ENCODE assay signal across 8 mouse cellular contexts in the genomic region with DNA sequence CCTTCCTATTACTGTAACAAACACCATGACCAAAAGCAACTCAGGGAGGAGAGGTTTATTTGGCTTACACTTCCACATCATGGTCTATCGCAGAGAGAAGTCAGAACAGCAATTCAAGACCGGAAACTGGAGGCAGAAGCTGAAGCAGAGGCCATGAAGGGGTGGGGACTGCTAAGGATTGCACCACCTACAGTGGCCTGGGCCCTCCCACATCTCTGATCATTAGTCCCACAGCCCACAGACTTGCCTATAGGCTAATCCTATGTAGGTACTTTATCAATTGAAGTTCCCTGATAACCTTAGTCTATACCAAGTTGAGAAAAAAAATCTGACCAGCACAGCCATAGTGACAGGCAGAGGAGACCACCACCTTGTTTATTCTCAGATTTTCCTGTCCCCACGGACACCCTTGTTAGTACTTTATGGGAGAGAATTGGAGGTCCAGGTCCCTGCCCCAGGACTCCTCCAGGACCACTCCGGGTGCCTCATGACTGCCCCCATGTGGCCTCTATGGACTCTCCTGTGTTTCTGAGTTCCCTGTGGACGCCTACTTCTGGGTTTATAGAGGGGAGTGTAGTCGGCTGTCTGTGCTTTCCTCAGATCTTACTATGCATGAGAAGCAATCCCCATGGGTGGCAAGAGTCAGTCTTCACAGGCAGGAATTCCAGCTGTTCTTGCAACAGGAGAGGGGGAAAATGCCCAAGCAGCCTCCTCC.
DNase-seq lines count a peak whose midpoint lies in the region; ATAC-seq and TF ChIP-seq lines count a peak whose summit lies in the region.

No protein-coding gene starts in this region.

- no peaks in the 10 kb centered on the region for H3K79me2 ChIP-seq in C2C12 (ENCODE audit: control insufficient read depth, insufficient read depth)

- no peaks in the 10 kb centered on the region for H3K27me3 ChIP-seq in forebrain, postnatal 0 days (ENCODE audit: insufficient read depth, low read length)
- no peaks in the 10 kb centered on the region for H3K27me3 ChIP-seq in forebrain, embryonic 16.5 days (replicated peaks; ENCODE audit: control insufficient read depth, insufficient read depth, low read length)
- H3K27me3 ChIP-seq in C2C12 (ENCODE audit: control insufficient read depth, insufficient read depth, insufficient read length), result no peaks in the 10 kb centered on the region
- H3K27me3 ChIP-seq in lung, embryonic 14.5 days (ENCODE audit: insufficient read depth, low read length), result no peaks in the 10 kb centered on the region

- H3ac ChIP-seq in C2C12 (ENCODE audit: control insufficient read depth, insufficient read length, low read depth), result no peak overlapping the region

- TF ChIP-seq CTCF in forebrain, postnatal 0 days (IDR thresholded peaks at IDR 0.05; ENCODE audit: low read depth), result peak; percentile 55
- TF ChIP-seq CTCF in C2C12 (IDR thresholded peaks at IDR 0.05; ENCODE audit: control insufficient read depth, insufficient read depth, insufficient read length), result peak; percentile 1
- peak; percentile 70 for TF ChIP-seq CTCF in lung, embryonic 14.5 days (IDR thresholded peaks at IDR 0.05; ENCODE audit: low read depth)

- no peak overlapping the region for H3K9ac ChIP-seq in forebrain, postnatal 0 days
- H3K9ac ChIP-seq in forebrain, embryonic 16.5 days (replicated peaks; ENCODE audit: low read depth, low read length), result no peak overlapping the region
- H3K9ac ChIP-seq in lung, embryonic 14.5 days, result no peak overlapping the region

- intact Hi-C loops in gastrocnemius, postnatal 14 days (cut with DNase I; ENCODE audit: low total_unique reads), result loop anchor here (5.0 kb wide), 1 partner anchor 90 kb away; no protein-coding TSS in a partner anchor

- ATAC-seq in forebrain, postnatal 0 days, result no peak
- ATAC-seq in forebrain, embryonic 16.5 days, result no peak
- ATAC-seq in lung, embryonic 14.5 days (ENCODE audit: insufficient read depth), result peak; percentile 45; the same call in 1 of the 2 replicates

- no peaks in the 10 kb centered on the region for H3K79me3 ChIP-seq in C2C12 (ENCODE audit: low read depth)

- no peaks in the 10 kb centered on the region for H3K4me1 ChIP-seq in forebrain, postnatal 0 days (ENCODE audit: insufficient read depth)
- peaks cover 3% of the 10 kb centered on the region for H3K4me1 ChIP-seq in forebrain, embryonic 16.5 days (replicated peaks; ENCODE audit: control insufficient read depth, insufficient read depth, low read length)
- H3K4me1 ChIP-seq in lung, embryonic 14.5 days (ENCODE audit: insufficient read depth), result peaks cover 5% of the 10 kb centered on the region; the same call in 1 of the 2 replicates

- WGBS in forebrain, postnatal 0 days, result 42% methylated on average over 6 of the region's 6 CpGs
- WGBS in forebrain, embryonic 16.5 days, result 41% methylated on average over 6 of the region's 6 CpGs
- 35% methylated on average over 6 of the region's 6 CpGs for WGBS in lung, embryonic 14.5 days

- DNase-seq in forebrain, postnatal 0 days, result no peak
- DNase-seq in c-Kit-negative CD71-positive TER-119-positive erythroid progenitor cells, embryonic 14.5 days (ENCODE audit: low read depth, low spot score), result peak; percentile 36
- peak; percentile 66 for DNase-seq in gastrocnemius, postnatal 14 days
- DNase-seq in kidney, postnatal 14 days, result peak; percentile 58
- DNase-seq in lung, embryonic 14.5 days, result peak; percentile 75
- DNase-seq in thymus, postnatal 4 days, result peak; percentile 49

- no peak overlapping the region for H3K27ac ChIP-seq in forebrain, postnatal 0 days (ENCODE audit: low read depth, low read length)
- no peak overlapping the region for H3K27ac ChIP-seq in forebrain, embryonic 16.5 days (ENCODE audit: low read length)
- no peak overlapping the region for H3K27ac ChIP-seq in lung, embryonic 14.5 days (ENCODE audit: low read depth)

- H3K36me3 ChIP-seq in forebrain, postnatal 0 days (ENCODE audit: insufficient read depth), result no peaks in the 10 kb centered on the region
- no peaks in the 10 kb centered on the region for H3K36me3 ChIP-seq in forebrain, embryonic 16.5 days (ENCODE audit: control insufficient read depth, insufficient read depth)
- no peaks in the 10 kb centered on the region for H3K36me3 ChIP-seq in C2C12 (ENCODE audit: control insufficient read depth, insufficient read depth)
- no peaks in the 10 kb centered on the region for H3K36me3 ChIP-seq in lung, embryonic 14.5 days (ENCODE audit: insufficient read depth)

- no peak overlapping the region for H3K4me2 ChIP-seq in forebrain, postnatal 0 days (ENCODE audit: low read depth)
- H3K4me2 ChIP-seq in forebrain, embryonic 16.5 days (ENCODE audit: low read length), result no peak overlapping the region
- no peak overlapping the region for H3K4me2 ChIP-seq in lung, embryonic 14.5 days

- no peak overlapping the region for H3K4me3 ChIP-seq in forebrain, postnatal 0 days (ENCODE audit: low read depth, low read length)
- no peak overlapping the region for H3K4me3 ChIP-seq in forebrain, embryonic 16.5 days (replicated peaks; ENCODE audit: low read length)
- no peak overlapping the region for H3K4me3 ChIP-seq in C2C12 (ENCODE audit: insufficient read depth, poor library complexity, severe bottlenecking)
- H3K4me3 ChIP-seq in lung, embryonic 14.5 days (ENCODE audit: low read depth, low read length), result no peak overlapping the region

- H3K9me3 ChIP-seq in forebrain, postnatal 0 days (ENCODE audit: low read length), result no peaks in the 10 kb centered on the region
- H3K9me3 ChIP-seq in forebrain, embryonic 16.5 days (ENCODE audit: control insufficient read depth, low read length), result no peaks in the 10 kb centered on the region
- H3K9me3 ChIP-seq in lung, embryonic 14.5 days (ENCODE audit: low read depth, low read length), result no peaks in the 10 kb centered on the region

TF ChIP-seq in C2C12, 6 proteins besides CTCF, POLR2A, EP300 and RAD21:
- TF ChIP-seq USF1 (IDR thresholded peaks at IDR 0.05; ENCODE audit: low read depth), result no peak
- no peak for TF ChIP-seq MYOD1 (IDR thresholded peaks at IDR 0.05; ENCODE audit: control insufficient read depth, insufficient read length, low read depth)
- TF ChIP-seq FOSL1 (IDR thresholded peaks at IDR 0.05; ENCODE audit: insufficient read depth, low read length, poor library complexity, severe bottlenecking), result no peak
- TF ChIP-seq CEBPB (IDR thresholded peaks at IDR 0.05; ENCODE audit: low read depth), result no peak
- no peak for TF ChIP-seq MAX (IDR thresholded peaks at IDR 0.05)
- TF ChIP-seq MYOG (IDR thresholded peaks at IDR 0.05; ENCODE audit: control insufficient read depth, extremely low read depth, insufficient read length), result no peak
TF ChIP-seq in C2C12: peak in this region for 0.

Comparison
In these comparisons a context has a peak if more than half of its experiments do, and no peak if none do; other contexts are left out.
1. CTCF ChIP-seq: peak in every context shown above with its lines; median percentile 70 in lung, embryonic 14.5 days; 55 in forebrain, postnatal 0 days; 1 in C2C12.